Mouse (Mus musculus) neural tube, embryonic 11.5 days (tissue): ENCODE results near the gene Zfp213. TPM values are rescaled to one million over a fixed set of nuclear protein-coding genes. Genes with fewer than 3 reads are reported as not detected.

Experiments
- ATAC-seq: fragments of 200-750 bp; cut with Nextera tagmentation; 2 replicates; pipeline ENCODE4 v1.8.0; 2017; ENCODE audit warnings: moderate number of reproducible peaks, mild to moderate bottlenecking, moderate TSS enrichment, moderate library complexity; ENCODE audit not compliant: insufficient read depth, low FRiP score, low TSS enrichment
- DNase-seq: peaks from one replicate; pipeline ENCODE4 v3.0.0-alpha.2; 2015; ENCODE audit warnings: low spot score
- H3K27ac ChIP-seq: fragments of 300-500 bp; sonication (generic); 2 replicates; pipeline ENCODE4 v1.5.1; 2014; ENCODE audit warnings: low read depth, mild to moderate bottlenecking, low read length
- H3K27me3 ChIP-seq: fragments of 300-500 bp; sonication (generic); 2 replicates; pipeline ENCODE4 v1.6.1; 2014; ENCODE audit warnings: mild to moderate bottlenecking, low read length, mixed read lengths; ENCODE audit not compliant: control insufficient read depth, insufficient read depth
- H3K36me3 ChIP-seq: fragments of 300-500 bp; sonication (generic); 2 replicates; pipeline ENCODE4 v1.6.1; 2014; ENCODE audit warnings: mild to moderate bottlenecking, low read length, moderate library complexity, mixed read lengths; ENCODE audit not compliant: control insufficient read depth, insufficient read depth
- H3K4me1 ChIP-seq: fragments of 300-500 bp; sonication (generic); 2 replicates; pipeline ENCODE4 v1.6.1; 2014; ENCODE audit warnings: low read length, mixed read lengths; ENCODE audit not compliant: control insufficient read depth, insufficient read depth
- H3K4me2 ChIP-seq: fragments of 300-500 bp; sonication (generic); 2 replicates; pipeline ENCODE4 v1.6.1; 2014; ENCODE audit warnings: low read depth, mild to moderate bottlenecking, moderate library complexity
- H3K4me3 ChIP-seq: fragments of 300-500 bp; sonication (generic); 2 replicates; pipeline ENCODE4 v1.5.1; 2014; ENCODE audit warnings: low read depth, low read length
- H3K9ac ChIP-seq: fragments of 300-500 bp; sonication (generic); 2 replicates; pipeline ENCODE4 v1.6.1; 2014; ENCODE audit warnings: mild to moderate bottlenecking, low read length
- H3K9me3 ChIP-seq: fragments of 300-500 bp; sonication (generic); 2 replicates; pipeline ENCODE4 v1.6.1; 2016; ENCODE audit warnings: low read length; ENCODE audit not compliant: control insufficient read depth
- WGBS: fragments of 180-500 bp; shearing (Covaris S2); extraction: QIAGEN DNeasy Blood & Tissue Kit; methylation state at CpG from one replicate; pipeline ENCODE4 v1.1.7; 2014; 5-methylcytosine and 5-hydroxymethylcytosine counted together
- polyA plus RNA-seq: library from polyadenylated mRNA; unstranded; fragments of >200 nt; fragmentation: Nextera tagmentation; extraction: Ambion mirVana; gene quantifications from 2 replicates; pipeline ENCODE4 v1.2.1, GENCODE M21; 2014

Gene Zfp213
- polyA plus RNA-seq, 1 experiment from 2014 or later: 23.4 TPM

- WGBS: under 1% methylated on average over 15 of the region's 15 CpGs
- Histone ChIP-seq H3K4me2 (peak overlapping the region; percentile 44), H3K27me3 (no peaks in the 10 kb centered on the region), H3K4me3 (peak overlapping the region; percentile 38), H3K4me1 (no peaks in the 10 kb centered on the region), H3K27ac (no peak overlapping the region), H3K9me3 (no peaks in the 10 kb centered on the region), H3K36me3 (no peaks in the 10 kb centered on the region), H3K9ac (peak overlapping the region; percentile 11)
- ATAC-seq (peak; percentile 1; the same call in 1 of the 2 replicates), DNase-seq (peak; percentile 59)
These were observed 13.2 kb downstream of the Zfp213 start for GRCm38 (mm10) chr17:23550856-23551255.

DNA sequence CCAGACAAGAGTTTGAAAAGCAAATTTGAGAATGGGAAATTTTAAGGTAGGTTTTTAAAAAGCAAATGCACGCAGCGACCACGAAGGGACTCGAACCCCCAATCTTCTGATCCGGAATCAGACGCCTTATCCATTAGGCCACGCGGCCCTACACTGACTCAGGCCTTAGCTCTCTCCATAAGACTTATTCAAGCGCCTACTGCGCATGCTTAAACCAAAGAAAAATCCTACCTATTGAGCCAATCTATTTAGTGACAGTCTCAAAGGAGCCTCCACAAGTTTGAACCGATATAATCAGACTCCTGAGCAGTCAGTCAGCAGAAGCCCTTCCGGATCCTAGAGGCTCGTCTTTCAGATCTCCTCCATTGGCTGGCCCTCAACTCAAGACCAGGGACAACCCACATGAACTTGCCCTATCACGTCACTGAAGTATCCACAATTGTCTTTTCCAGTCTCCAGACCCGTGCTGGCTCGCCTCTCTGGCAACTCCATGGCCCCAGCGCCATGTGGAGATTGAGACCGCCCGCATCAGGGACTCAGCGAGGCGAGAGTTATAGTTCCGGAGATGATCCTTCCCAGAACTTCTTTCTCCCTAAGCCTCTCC lies 13.7 kb downstream of the Zfp213 start:
- peak overlapping the region; percentile 38 for H3K4me3 ChIP-seq
- H3K27me3 ChIP-seq: no peaks in the 10 kb centered on the region
- H3K4me2 ChIP-seq: peak overlapping the region; percentile 44
- no peaks in the 10 kb centered on the region for H3K4me1 ChIP-seq
- peak; percentile 89 for DNase-seq
- H3K36me3 ChIP-seq: no peaks in the 10 kb centered on the region
- ATAC-seq: peak; percentile 69
- H3K27ac ChIP-seq: no peak overlapping the region
- WGBS: under 1% methylated on average over 22 of the region's 22 CpGs
- peak overlapping the region; percentile 11 for H3K9ac ChIP-seq
- no peaks in the 10 kb centered on the region for H3K9me3 ChIP-seq

GRCm38 (mm10) chr17:23549441-23549840 lies 14.6 kb downstream of the Zfp213 start:
- no peaks in the 10 kb centered on the region for H3K4me1 ChIP-seq
- H3K4me2 ChIP-seq: peak overlapping the region; percentile 44
- no peaks in the 10 kb centered on the region for H3K27me3 ChIP-seq
- H3K27ac ChIP-seq: no peak overlapping the region
- 6% methylated on average over 9 of the region's 9 CpGs for WGBS
- no peaks in the 10 kb centered on the region for H3K36me3 ChIP-seq
- no peak for ATAC-seq
- H3K9ac ChIP-seq: no peak overlapping the region
- H3K9me3 ChIP-seq: no peaks in the 10 kb centered on the region
- H3K4me3 ChIP-seq: peak overlapping the region; percentile 37
- DNase-seq: peak; percentile 32

- Histone ChIP-seq H3K27me3 (no peaks in the 10 kb centered on the region), H3K36me3 (no peaks in the 10 kb centered on the region), H3K9ac (no peak overlapping the region), H3K9me3 (no peaks in the 10 kb centered on the region), H3K4me3 (peak overlapping the region; percentile 37), H3K4me2 (peak overlapping the region; percentile 44), H3K27ac (no peak overlapping the region), H3K4me1 (no peaks in the 10 kb centered on the region)
- peak; percentile 89 for DNase-seq
- ATAC-seq: peak; percentile 24
- whole genome bisulfite sequencing: 1% methylated on average over 15 of the region's 15 CpGs
These were observed 15.4 kb downstream of the Zfp213 start for GRCm38 (mm10) chr17:23548615-23549014.

DNA sequence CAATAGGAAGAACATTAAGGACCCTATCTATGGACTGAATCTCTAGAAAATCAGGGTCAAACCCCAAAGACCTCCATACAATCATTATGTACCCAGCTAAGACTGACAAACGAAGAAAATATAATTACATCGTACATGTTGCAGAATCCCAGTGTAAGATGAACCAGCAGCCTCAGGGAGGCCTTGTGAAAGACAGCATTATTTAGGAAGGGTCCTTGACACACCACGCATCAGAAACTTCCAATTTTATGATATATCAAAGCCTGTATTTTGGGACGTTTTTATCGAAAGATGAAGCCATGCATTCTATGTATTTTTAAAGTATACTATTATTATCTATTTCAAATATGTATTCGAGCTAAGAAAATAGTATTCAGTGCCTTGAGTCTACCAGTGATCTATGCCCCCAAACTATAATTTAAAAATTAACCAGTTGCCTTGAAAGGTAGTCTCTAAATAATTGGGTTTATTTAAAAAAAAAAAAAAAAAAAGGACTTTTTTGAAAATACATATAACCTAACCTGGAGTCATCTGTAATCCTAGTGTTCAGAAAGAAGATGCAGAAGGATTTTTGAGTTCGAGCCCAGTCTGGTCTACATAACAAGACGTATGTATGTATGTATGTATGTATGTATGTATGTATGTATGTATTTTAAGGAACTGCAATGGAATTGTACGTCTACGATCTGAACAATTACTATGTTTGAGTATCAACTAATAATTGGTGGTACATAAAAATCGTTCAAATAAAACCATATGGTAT lies 16.2 kb downstream of the Zfp213 start:
- ATAC-seq (no peak), DNase-seq (no peak)
- Histone ChIP-seq H3K9ac (no peak overlapping the region), H3K27me3 (no peaks in the 10 kb centered on the region), H3K36me3 (no peaks in the 10 kb centered on the region), H3K4me3 (no peak overlapping the region), H3K9me3 (no peaks in the 10 kb centered on the region), H3K27ac (no peak overlapping the region), H3K4me2 (no peak overlapping the region), H3K4me1 (no peaks in the 10 kb centered on the region)
- WGBS: 54% methylated on average over 11 of the region's 11 CpGs

DNA sequence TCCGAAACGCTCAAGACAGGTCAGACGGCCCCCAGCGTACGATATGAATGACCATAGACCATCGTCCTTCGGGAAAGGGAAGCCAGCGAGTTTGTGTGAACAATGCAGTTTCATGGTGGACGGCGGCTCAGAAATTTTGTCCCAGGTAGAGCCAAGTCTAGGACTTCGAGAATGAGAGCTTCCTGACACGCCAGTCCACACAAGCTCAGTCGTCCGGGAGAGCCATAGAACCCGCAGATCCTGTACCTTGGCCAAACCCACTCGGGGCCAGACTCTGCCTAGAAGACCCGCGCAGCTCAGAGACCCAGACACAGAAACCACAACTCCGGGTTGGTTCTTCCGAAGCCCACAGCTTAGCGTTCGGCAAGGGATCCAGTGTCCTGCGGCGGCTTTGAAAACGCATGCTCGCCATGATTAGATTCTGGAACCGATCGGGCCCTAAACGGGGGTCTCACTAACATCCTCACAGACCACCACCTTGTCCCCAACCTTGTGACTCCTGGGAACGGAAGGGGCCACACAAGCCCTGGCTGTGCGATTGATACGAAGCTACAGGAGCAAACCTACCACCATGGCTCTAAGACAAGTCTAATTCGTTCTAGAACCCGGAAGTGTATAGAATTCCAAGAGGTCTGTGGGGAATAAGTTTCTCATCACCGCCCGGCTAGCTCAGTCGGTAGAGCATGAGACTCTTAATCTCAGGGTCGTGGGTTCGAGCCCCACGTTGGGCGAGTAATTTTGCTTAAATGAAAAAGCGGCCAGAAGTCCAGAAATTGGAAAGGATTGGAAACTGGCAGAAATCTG lies 17.1 kb downstream of the Zfp213 start:
- peak overlapping the region; percentile 41 for H3K4me2 ChIP-seq
- no peaks in the 10 kb centered on the region for H3K4me1 ChIP-seq
- DNase-seq (peak; percentile 89), ATAC-seq (peak; percentile 22)
- peak overlapping the region; percentile 65 for H3K4me3 ChIP-seq
- no peaks in the 10 kb centered on the region for H3K9me3 ChIP-seq
- H3K27ac ChIP-seq: peak overlapping the region; percentile 23; the same call in 1 of the 2 replicates
- WGBS: under 1% methylated on average over 42 of the region's 42 CpGs
- peak overlapping the region; percentile 63 for H3K9ac ChIP-seq
- H3K27me3 ChIP-seq: no peaks in the 10 kb centered on the region
- no peaks in the 10 kb centered on the region for H3K36me3 ChIP-seq

GRCm38 (mm10) chr17:23546333-23546701 lies 17.7 kb downstream of the Zfp213 start:
- no peaks in the 10 kb centered on the region for H3K27me3 ChIP-seq
- peak overlapping the region; percentile 65 for H3K4me3 ChIP-seq
- no peaks in the 10 kb centered on the region for H3K36me3 ChIP-seq
- WGBS: 2% methylated on average over 20 of the region's 20 CpGs
- H3K9ac ChIP-seq: peak overlapping the region; percentile 63
- no peaks in the 10 kb centered on the region for H3K4me1 ChIP-seq
- DNase-seq: peak; percentile 88
- H3K27ac ChIP-seq: no peak overlapping the region
- ATAC-seq: peak; percentile 36
- no peaks in the 10 kb centered on the region for H3K9me3 ChIP-seq
- H3K4me2 ChIP-seq: peak overlapping the region; percentile 41

DNA sequence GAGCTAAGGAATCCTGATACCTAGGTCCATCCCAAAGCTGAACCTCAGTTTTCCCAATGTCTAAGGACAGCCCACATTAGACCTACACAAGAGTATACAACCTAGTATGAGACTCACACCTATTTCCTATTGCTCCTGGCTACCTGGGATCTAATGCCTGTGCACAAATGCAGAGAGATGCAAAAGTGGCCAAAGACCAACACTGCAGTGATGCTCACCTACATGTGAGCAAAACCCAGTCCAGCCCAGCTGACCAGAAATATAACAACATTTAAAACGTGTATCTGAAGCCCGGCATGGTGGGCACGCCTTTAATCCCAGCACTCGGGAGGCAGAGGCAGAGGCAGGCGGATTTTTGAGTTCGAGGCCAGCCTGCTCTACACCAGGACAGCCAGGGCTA lies 18.2 kb downstream of the Zfp213 start:
- Histone ChIP-seq H3K4me1 (no peaks in the 10 kb centered on the region), H3K4me2 (no peak overlapping the region), H3K27ac (no peak overlapping the region), H3K4me3 (peak overlapping the region; percentile 65; the same call in 1 of the 2 replicates), H3K27me3 (no peaks in the 10 kb centered on the region), H3K9ac (no peak overlapping the region), H3K36me3 (no peaks in the 10 kb centered on the region), H3K9me3 (no peaks in the 10 kb centered on the region)
- DNase-seq (no peak), ATAC-seq (no peak)
- WGBS: 10% methylated on average over 6 of the region's 6 CpGs
